Mouse (Mus musculus): ENCODE data around the gene Bola2. TPM values are rescaled to one million over a fixed set of nuclear protein-coding genes. Genes with fewer than 3 reads are reported as not detected.

The Bola2 gene
- 33.9 and 35.2 TPM in 2 replicates for polyA plus RNA-seq (2012; rRNA removed)

DNA sequence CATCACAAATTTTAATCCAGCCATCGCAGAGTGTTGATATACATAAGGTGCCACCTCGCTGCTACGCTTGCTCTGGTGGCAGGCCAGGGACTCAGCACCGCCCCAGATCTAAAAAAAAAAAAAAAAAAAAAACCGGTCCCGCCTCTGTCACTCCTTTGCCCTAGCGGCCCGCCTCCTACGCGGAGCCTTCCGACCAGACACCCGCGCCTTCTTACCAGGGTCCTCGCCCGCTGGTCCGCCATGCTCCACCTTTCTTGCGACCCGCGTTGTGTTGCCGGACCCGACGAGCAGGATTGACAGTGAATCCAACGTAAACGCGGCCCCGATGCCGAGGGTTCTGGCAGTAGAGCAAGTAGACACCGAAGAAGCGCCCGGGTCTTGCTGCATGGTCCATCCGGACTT lies at the start of gene Bola2:
Gene Bola2 (plus strand): TSS at position 192 of the 402 bp plus-strand sequence.

DNA sequence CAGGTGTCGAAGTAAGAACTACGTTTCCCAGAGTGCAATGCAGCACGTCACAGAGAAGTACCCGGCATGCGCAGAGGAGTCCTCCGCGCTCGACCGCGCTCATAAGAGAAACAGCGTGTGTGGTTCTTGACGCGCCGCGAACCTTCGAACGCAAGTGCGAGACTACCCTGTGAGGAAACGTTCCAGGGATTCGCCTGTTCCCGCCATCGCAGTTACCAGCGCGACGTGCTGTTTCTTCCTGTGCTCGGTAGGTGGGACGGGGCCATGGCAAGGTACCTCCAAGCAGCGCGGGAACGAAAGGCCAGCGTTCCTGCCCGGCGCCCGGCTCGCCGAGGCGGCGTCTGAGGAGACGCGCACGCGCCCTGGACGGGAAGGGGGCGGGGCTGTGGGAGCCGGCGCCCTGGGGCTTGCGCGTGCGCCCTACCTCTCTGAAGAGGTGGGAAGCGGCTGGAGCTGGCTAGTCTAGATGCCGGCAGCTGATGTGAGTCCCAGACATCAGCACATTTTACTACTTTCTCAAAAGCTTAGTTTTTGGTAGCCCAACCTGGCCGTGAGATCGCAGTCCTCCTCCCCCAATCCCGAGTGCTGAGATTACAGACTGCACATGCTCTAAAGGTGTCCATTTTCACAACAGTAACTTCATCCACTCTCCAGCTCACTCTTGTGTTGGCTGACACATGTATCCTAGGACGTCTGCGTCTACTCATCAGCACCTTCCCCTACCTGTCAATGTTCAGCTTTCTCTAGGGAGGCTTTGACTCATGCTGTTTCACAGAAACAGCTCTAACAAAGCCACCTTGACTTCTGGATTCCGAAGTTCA lies 45.8 kb upstream of the Bola2 start, which contains the start of gene Sgf29:
Gene Sgf29 (plus strand): TSS at position 79 of the 821 bp plus-strand sequence.

DNA sequence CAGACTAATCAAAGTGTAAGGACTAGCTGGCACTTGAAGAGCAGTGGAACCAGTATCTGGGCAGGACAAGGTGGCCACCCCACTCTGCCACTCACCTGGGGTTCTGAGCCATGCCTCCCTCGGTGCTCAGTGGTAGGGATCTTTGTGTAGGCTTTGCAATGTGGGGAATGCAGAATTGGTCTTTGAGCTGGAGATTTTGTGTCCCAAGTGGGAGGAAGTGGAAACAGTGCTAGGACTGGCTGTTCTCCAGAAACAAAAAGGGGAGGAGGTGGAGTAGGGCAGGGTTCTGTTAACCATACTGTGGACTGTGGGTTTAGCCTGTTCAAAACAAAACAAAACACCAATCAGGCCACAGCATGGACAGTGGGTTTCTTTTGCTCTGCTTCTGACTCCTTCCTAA lies 19.0 kb upstream of the Bola2 start, which contains the start of gene Sult1a1:
Gene Sult1a1 (minus strand): TSS at position 226 of the 400 bp plus-strand sequence.

GRCm38 (mm10) chr7:126695631-126696207 lies 518 bp downstream of the Bola2 start, which contains the start of gene Slx1b:
Gene Slx1b (minus strand): TSS chr7:126695784.

GRCm38 (mm10) chr7:126707442-126708174 lies 12.4 kb downstream of the Bola2 start, which contains the start of gene Coro1a:
Gene Coro1a (minus strand): TSS chr7:126707787.

Other genes starting within 250 kb of the Bola2 start
- 0.07 and 2.3 TPM in 2 replicates for gene Atp2a1, start 232.3 kb upstream of the Bola2 start, polyA plus RNA-seq (2012; rRNA removed)
- 11.3 and 12.5 TPM in 2 replicates for gene Sh2b1, start 220.0 kb upstream of the Bola2 start, polyA plus RNA-seq (2012; rRNA removed)
- gene Tufm, start 208.0 kb upstream of the Bola2 start, polyA plus RNA-seq (2012; rRNA removed) = 64.3 and 72.3 TPM in 2 replicates
- gene Atxn2l, start 192.0 kb upstream of the Bola2 start, polyA plus RNA-seq (2012; rRNA removed) = 34.5 and 42.6 TPM in 2 replicates
- gene Eif3c, start 129.0 kb upstream of the Bola2 start, polyA plus RNA-seq (2012; rRNA removed) = 62.2 and 63.9 TPM in 2 replicates
- 1.5 and 1.8 TPM in 2 replicates for gene Apobr, start 110.5 kb upstream of the Bola2 start, polyA plus RNA-seq (2012; rRNA removed)
- 7.1 and 8.9 TPM in 2 replicates for gene Cln3, start 109.6 kb upstream of the Bola2 start, polyA plus RNA-seq (2012; rRNA removed)
- gene Il27, start 100.5 kb upstream of the Bola2 start, polyA plus RNA-seq (2012; rRNA removed) = 0.05 TPM in 1 of 2 replicates, not detected in the other
- gene Nupr1, start 64.5 kb upstream of the Bola2 start, polyA plus RNA-seq (2012; rRNA removed) = 2.1 and 2.9 TPM in 2 replicates
- 24.7 and 26.9 TPM in 2 replicates for gene Sgf29, start 46.1 kb upstream of the Bola2 start, polyA plus RNA-seq (2012; rRNA removed)
- 4.4 and 5.2 TPM in 2 replicates for gene Sult1a1, start 19.0 kb upstream of the Bola2 start, polyA plus RNA-seq (2012; rRNA removed)
- 4.6 and 4.9 TPM in 2 replicates for gene Slx1b, start 383 bp downstream of the Bola2 start, polyA plus RNA-seq (2012; rRNA removed)
- 44.1 and 60.0 TPM in 2 replicates for gene Coro1a, start 12.4 kb downstream of the Bola2 start, polyA plus RNA-seq (2012; rRNA removed)
- gene Mapk3, start 64.2 kb downstream of the Bola2 start, polyA plus RNA-seq (2012; rRNA removed) = 28.0 and 36.0 TPM in 2 replicates
- 1.2 and 1.6 TPM in 2 replicates for gene Gdpd3, start 70.9 kb downstream of the Bola2 start, polyA plus RNA-seq (2012; rRNA removed)
- gene Ypel3, start 81.6 kb downstream of the Bola2 start, polyA plus RNA-seq (2012; rRNA removed) = 58.6 and 66.7 TPM in 2 replicates
- gene Tbx6, start 86.1 kb downstream of the Bola2 start, polyA plus RNA-seq (2012; rRNA removed) = 1.0 and 1.3 TPM in 2 replicates
- 74.0 and 86.5 TPM in 2 replicates for gene Ppp4c, start 97.1 kb downstream of the Bola2 start, polyA plus RNA-seq (2012; rRNA removed)
- gene Fam57b, start 102.3 kb downstream of the Bola2 start, polyA plus RNA-seq (2012; rRNA removed) = 0.09 and 0.13 TPM in 2 replicates
- gene 4930451I11Rik, start 136.2 kb downstream of the Bola2 start, polyA plus RNA-seq (2012; rRNA removed) = not detected in 2 replicates
- 0.01 and 0.03 TPM in 2 replicates for gene Doc2a, start 152.0 kb downstream of the Bola2 start, polyA plus RNA-seq (2012; rRNA removed)
- 58.3 and 79.1 TPM in 2 replicates for gene Hirip3, start 166.6 kb downstream of the Bola2 start, polyA plus RNA-seq (2012; rRNA removed)
- 23.2 and 24.6 TPM in 2 replicates for gene Ino80e, start 167.0 kb downstream of the Bola2 start, polyA plus RNA-seq (2012; rRNA removed)
- 15.6 and 17.1 TPM in 2 replicates for gene Taok2, start 189.3 kb downstream of the Bola2 start, polyA plus RNA-seq (2012; rRNA removed)
- 9.6 and 10.9 TPM in 2 replicates for gene Tmem219, start 227.5 kb downstream of the Bola2 start, polyA plus RNA-seq (2012; rRNA removed)
- 4.2 and 4.6 TPM in 2 replicates for gene Kctd13, start 233.5 kb downstream of the Bola2 start, polyA plus RNA-seq (2012; rRNA removed)